Mouse (Mus musculus): Measurements from ENCODE around the gene Cyp11a1.

- TF ChIP-seq CTCF (IDR thresholded peaks at IDR 0.05) (no peak), POLR2A (IDR thresholded peaks at IDR 0.05; ENCODE audit: insufficient read depth, low read depth, low read length) (no peak)
Observed at GRCm38 (mm10) chr9:57980570-57980969, 25.6 kb upstream of the Cyp11a1 start.
